Mouse (Mus musculus) right cerebral cortex, postnatal 10 days (tissue): Measurements from ENCODE around the gene Nudt9.
A peak's percentile ranks its signal among the peaks of the same experiment; 100 is the strongest.

ENCODE experiments used
- DNase-seq, 2 experiments: peaks; one replicate each; pipeline ENCODE4 v3.0.0; 2021; ENCODE audit warnings: low spot score in 2 of 2

Nudt9 gene

GRCm38 (mm10) chr5:104076361-104076760, 30.3 kb downstream of the Nudt9 start:
- peak in 1 of 2 experiments; percentile 36 for DNase-seq

DNA sequence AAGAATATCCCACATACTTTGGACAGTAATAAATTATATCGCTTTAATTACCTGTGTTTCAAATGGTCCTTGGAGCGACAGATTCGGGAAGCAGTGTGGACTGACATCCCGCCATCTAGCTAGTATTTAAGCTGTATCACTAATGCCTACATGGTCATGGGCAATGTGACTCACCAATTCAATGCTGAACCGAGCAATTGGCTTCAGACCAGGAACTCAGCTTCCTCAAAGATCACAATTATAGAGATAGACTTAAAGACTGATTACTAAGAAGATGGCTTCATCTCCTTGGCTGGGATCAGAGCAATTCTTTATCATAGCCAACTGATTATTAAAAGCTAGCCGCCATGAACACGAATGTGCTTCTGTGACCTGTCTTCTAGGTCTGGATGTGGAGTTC, 31.4 kb downstream of the Nudt9 start, which contains the start of gene Gm17660:
Gm17660 (minus strand) TSS at position 101 of the 400 bp plus-strand sequence.
- peak in 1 of 2 experiments; percentile 15 for DNase-seq

DNA sequence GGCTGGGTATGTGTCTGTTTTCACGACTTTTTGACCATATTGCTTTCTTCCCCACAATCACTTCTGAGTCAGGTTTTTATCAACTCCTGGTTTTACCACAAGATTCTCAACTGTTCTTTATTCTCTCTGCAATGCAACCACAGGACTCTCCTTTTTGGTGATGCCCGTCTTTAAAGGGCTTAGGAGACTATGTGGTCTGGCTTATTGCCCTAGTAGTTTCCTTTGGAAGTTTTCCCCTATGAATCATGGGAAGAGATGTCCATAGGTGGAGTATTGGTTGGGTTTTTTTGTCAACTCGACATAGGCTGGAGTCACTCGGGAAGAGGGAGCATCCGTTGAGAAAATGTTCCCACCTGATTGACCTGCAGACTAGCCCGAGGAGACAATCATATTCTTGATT, 34.6 kb downstream of the Nudt9 start:
- no peak for DNase-seq

DNA sequence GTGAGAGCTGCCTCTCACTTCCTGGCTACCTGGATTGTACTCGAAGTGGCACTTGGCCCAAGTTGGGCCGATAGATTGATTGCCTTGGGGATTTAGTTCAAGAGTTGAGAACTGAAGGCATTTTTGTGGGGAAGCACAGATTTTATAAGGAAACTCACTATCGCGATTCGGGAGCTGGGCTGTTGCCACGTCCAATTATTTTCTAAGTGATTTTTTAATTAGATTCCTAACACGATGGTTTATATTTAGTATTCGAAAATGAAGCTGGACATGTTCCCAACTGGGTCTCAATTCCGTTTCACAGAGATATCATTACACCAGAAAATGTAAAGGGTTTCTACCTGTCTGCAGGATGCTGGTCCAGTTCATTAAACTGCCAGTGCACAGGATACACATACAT, 39.3 kb downstream of the Nudt9 start:
- peak in 1 of 2 experiments; percentile 41 for DNase-seq

DNA sequence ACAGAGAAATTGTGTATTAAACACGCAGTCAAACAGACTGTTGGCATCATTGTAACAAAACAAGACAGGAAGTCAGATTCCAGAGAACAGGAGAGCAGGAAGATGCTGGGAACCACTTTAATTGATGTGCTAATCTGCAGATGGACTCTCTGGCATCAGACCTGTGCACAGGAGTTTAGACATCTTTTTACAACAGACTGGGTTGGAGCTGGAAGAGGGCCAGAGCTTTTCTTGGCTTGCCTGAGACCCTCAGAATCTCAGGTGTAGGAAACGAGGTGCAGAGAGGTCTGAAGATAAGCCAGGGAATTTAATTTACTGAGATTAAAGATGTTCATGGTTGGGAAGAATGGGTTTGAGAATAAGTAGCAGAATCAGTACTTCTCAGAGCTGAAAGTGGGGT, 43.6 kb downstream of the Nudt9 start:
- peak in 1 of 2 experiments; percentile 17 for DNase-seq

DNA sequence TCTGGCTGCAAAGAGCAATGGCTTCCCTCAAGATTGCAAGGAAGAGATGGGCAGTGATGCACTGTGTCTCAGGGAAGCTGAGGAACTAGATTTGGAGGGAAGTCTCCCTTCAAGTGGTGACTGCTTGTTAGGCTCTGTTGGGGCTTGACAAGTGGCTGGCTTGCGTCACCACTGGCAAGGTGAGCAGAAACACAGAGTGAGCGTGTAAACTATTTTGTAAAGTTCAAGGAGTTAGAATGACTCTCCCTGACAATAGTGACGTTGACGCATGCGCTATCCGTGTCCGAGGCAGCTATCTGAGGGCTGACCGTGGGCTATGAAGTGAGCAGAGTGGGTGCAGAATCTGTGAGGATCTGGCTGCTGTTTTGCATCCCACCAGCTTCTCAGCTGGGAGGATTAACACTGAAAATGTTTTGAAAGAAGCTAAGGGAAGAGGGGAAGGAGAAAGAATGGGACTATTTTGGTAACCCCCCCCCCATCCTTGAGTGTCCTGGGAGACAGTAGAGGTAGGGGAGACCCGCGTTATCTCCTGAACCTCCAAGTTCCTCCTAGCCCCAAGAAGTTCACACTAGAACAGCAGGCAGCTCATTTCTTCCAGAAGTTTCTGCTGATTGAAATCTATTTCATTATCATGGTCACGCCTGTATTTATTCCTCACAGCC, 49.4 kb downstream of the Nudt9 start:
- no peak for DNase-seq

DNA sequence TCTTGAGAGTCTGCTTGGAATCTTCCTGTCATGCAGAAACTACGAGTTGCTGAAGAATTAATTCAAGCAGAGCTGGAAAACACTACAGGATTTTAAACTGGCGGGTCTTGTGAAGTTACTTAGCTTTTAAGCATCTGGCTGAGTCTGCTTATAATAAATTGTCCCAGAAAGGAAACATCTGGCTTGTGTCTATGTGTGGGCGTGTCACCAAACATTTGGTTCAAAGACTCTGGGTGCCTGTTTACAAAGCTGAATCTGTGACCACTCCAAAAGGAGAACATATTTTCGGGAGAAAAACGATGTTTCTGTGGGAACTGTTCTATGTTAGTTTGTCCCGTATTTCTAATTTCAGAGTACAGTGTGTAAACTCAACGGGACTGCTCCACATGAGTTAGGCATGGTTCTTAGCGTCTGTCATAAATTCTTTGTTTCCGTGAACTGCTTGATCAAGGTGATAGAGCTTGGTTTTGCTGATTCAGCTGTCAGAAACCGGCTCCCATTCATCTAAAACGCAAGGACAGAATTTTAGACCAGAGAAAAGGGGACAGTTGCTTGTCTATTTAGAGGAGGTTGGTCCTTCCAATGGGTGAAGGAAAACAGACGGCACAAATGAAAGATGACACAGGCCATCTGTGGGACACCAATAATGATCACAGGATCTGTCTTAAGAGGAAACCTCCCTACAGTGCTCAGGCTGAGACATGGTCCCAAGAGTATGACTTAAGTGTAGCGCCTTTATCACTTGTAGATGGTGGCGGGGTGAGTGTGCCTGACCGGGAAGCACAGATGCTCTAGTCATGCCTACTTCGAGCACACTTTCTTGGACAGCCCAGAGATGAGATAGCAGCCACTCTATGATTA, 50.2 kb downstream of the Nudt9 start:
- DNase-seq, result no peak

GRCm38 (mm10) chr5:104101678-104102531, 55.8 kb downstream of the Nudt9 start:
- DNase-seq, result peak; percentile 52 to 63

- no peak for DNase-seq
Observed at GRCm38 (mm10) chr5:104103171-104103570, 57.1 kb downstream of the Nudt9 start.

GRCm38 (mm10) chr5:104104111-104104510, 58.0 kb downstream of the Nudt9 start:
- no peak for DNase-seq

DNA sequence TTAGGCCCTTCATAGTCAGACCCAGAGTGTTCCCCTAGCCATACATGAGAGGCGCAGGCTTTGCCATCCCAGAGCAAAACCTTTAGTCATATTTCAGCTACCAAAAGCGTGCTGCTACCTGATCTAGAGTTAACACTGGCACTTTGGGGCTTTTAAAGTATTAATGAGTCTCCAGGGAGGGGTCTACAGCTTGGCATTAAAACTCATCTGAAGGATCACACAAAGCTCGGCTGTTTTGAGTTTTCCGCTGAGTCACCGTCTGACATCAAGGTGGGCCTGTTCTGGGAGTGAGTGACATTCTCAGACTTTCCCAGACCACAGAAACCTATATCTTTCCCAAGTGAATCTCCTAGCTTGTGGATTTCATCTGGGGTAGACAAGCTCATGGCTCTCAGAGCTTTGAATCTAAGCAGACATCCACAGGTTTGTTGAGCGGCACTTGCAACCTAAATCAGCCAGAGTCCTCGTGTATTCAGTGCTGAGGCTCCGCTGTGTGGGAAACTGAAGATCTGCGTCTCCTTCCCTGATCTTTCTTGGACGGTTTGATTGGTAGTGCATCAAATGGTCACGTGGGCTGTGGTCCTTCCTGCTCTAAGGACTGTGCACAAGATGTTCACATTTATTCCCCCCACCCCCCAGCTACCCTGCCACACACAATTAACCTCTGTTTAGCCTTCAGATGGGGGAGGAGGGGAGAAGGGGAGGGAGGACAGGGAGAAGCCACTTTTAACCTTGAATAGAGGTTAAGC, 62.2 kb downstream of the Nudt9 start:
- peak; percentile 61 to 70 for DNase-seq

GRCm38 (mm10) chr5:104108879-104109369, 62.8 kb downstream of the Nudt9 start:
- peak; percentile 76 to 85 for DNase-seq

- DNase-seq, result peak in 1 of 2 experiments; percentile 35
Observed at GRCm38 (mm10) chr5:104109516-104109915, 63.4 kb downstream of the Nudt9 start.

- peak; percentile 77 to 89 for DNase-seq
Observed at GRCm38 (mm10) chr5:104110171-104110920, 64.2 kb downstream of the Nudt9 start.

GRCm38 (mm10) chr5:104112016-104112415, 65.9 kb downstream of the Nudt9 start:
- DNase-seq, result peak; percentile 59 to 61

- DNase-seq, result no peak
Observed at GRCm38 (mm10) chr5:104112511-104112910, 66.4 kb downstream of the Nudt9 start.

GRCm38 (mm10) chr5:104113491-104114172, 67.5 kb downstream of the Nudt9 start, which contains the start of gene Sparcl1:
Gene Sparcl1, minus strand, starts transcription at chr5:104113733.
- peak; percentile 76 to 85 for DNase-seq
